Mouse (Mus musculus) liver, adult (tissue): ENCODE measurements around the gene Hand2.

ENCODE experiments used
- GATA4 ChIP-seq: IDR thresholded peaks from 2 replicates; pipeline ENCODE4 v1.6.1; 2014; ENCODE audit warnings: mild to moderate bottlenecking, low read length; ENCODE audit not compliant: insufficient replicate concordance

The Hand2 gene

DNA sequence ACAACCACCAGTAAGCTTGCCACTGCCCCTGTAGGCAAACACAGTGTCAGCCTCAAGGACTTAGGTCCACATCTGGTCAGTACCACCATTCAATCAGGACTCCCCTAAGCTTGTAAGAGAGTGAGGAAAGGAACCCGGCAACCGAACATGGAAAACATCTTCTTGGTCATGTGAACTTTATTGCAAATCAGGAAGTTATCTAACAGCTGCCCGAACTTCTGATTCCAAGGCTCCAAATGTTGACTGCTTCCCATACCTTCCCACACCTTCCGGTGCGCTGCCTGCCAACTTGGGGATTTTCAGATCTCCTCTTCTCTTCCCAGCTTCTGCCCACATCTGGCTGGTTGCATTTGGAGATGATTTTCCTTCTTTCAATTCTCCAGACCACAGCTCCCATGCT lies 26.4 kb downstream of the Hand2 start:
- TF ChIP-seq GATA4 = no peak

DNA sequence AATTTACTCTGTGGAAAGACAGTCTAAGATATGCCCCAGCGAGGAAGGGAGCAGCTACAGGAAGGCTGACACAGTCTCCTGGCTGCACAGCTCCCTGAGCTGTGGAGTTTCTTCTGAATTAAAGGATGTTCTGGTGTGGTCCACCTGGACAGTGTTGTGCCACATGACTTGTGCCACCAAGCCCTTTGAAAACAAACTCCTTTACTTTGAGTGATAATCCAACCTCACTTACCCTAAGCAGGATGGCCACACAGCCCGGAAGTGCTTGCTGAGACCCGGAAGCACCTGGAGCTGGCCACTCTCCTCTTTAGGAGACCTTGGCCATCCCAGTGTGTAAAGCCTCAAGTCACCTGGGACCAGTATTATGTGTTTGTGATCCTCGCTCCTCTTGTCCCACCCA lies 27.5 kb downstream of the Hand2 start:
- no peak for TF ChIP-seq GATA4

DNA sequence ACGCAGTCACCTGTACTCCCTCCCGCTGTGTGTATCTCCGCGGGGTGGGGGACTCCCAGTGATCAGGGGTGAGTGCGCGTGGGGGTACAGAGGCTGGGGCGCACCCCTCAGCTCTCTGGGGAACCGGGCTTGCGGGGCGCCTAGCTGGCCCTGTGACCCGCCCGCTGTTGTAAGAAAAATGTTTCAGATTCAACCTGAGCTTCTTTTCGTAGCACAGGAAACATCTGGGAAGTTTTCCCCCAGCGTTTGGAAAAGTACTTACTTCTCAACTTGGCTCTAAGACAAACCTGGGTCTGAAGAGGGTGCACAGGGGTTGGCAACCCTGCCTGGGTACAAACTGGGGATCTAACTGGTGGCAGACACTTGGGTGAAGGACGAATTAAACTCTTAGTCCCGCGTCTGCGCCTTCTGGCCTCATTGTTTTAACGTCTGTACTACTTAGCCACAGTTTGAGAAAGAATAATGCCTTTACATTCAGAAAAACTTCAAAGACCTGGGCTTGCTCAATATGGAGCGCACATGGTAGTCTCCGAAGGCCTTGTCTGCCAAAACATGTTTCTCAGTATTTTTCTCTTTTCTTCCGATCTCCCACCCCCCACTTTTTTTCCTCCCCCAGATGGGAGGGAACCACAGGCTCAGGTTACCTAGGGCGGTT lies 28.2 kb downstream of the Hand2 start:
- TF ChIP-seq GATA4 = no peak

DNA sequence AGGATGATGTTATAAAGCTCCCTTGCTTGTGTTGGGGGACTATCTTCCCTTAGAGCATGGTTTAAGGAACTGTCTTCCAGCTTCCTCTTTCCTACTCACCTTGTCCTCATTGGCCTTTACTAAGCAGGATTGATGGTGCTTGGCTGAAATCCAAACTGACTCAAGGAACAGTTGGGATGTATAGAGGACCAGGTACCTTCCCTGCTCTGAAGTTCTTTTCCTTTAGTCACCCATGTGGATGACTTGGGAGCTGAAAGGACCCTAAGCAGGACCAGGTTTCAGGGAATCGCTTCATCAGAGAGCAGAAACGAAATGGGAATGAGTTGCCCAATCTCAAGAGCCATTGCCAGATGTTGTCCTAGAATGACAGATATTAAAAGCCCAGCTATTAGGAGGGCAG lies 31.1 kb downstream of the Hand2 start:
- TF ChIP-seq GATA4 = no peak

DNA sequence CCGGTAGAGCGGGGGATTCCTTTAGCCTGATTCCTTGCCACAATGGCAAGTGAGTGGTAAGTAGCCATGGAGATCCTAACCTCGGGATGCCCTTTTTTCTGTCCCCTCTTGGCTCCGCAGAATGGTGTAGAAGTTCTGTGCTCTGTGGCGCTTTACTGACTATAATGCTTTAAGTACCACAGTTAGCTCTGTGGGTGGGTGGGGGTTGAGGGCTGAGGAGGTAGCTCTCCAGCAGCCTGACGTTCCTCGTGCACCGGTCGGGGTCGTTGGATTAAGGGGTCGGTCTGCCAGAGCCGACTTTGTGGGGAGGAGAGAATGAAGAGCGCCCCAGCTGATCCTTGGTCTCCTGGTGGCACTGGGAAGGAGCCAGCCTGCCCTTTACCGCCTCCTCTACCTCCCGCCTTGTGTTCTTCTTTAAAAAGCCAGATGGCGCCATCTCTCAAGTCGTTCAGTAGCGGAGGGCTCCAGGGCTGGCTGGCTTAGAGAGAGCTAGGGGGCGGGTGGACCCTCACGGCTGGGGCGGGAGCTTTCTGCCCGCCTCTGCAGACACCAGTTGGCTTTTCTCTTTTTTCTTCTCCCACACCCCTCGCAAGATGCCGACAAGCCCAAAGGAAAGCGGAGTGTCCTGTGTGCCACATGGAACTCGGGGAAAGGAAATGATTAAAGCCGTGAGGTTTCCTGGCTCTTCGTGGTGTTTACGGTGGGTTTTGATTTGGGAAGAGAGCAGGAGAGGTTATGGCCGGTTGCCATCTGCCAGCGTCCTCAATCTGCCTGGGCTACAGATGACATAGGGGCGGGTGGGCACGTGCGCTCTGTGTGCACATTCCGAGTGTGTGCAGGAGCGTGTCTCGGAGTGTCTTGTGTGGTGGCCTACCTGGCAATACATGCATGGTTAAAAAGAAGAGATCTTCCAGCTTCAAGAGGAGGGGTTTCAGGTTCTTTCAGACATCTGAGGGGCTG lies 32.8 kb downstream of the Hand2 start:
- TF ChIP-seq GATA4 = no peak

DNA sequence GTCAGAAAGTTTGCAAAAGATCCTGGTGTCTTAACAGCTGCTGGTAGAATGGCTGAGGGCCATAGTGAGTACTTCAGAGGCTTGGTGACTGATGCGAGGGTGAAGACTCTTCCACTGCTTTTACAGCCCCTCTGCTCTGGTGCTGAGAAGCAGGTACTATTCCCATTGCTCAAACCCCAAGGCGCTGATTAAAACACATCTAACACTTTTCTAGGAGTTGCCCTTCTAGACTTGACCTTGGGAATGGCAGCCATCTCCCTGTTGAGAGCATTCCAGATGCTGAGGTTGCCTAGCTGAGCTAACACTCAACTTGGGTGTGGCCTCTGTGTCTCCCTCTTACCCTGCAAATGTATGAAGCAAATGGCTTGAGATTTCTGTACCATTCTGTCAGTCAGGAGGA lies 34.1 kb downstream of the Hand2 start:
- no peak for TF ChIP-seq GATA4

DNA sequence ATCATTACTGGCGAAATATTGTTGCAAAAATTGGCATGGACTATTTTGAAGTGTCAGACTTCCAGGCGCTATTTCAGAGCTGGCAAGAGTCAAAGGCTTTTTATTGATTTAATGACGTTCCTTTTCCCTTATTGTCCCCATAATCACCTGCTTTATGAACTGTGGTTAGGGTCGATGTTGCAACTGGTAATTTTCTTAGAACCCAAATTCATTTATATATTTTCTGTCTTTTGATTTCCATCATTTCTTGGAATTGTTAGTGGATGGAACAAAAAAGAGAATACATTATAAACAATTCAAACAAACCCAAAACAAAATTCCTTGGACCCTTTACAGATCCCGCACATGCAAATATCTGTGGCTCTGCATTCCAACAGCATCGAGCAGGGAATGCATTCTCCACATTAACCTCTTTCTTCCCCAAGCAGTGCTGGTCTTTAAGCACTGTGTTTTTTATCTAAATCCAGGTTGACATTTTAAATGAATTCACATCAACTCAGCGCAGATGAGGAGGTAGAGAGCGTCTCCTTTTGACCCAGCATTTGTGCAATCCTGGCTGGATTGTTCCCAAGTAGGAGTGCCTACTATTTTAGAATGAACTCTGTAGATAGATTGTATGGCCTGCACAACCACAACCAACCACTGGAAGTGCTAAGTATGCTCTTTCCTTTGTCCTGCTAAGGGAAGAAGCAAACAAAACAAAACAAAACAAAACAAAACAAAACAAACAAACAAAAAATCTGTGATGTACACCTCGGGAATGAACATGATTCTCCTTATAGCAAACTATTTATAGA lies 35.9 kb downstream of the Hand2 start:
- no peak for TF ChIP-seq GATA4

DNA sequence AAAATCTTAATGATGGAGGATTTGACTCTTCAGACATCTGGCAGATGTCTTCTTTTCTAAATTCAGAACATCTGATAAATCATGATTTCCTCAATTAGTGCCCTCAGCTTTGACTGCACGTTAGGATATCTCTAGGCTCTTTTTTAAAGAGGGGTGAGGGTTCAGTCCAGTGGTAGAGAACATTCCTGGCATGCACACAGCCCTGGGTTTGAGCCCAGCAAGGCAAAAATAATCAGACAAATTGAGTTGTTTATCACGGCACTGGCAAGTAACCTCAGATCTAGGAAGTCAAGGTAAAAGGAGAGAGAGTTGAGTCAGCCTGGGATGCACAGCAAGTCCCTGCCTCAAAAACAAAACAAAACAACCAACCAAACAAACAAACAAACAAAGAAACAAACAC lies 39.7 kb downstream of the Hand2 start:
- no peak for TF ChIP-seq GATA4

DNA sequence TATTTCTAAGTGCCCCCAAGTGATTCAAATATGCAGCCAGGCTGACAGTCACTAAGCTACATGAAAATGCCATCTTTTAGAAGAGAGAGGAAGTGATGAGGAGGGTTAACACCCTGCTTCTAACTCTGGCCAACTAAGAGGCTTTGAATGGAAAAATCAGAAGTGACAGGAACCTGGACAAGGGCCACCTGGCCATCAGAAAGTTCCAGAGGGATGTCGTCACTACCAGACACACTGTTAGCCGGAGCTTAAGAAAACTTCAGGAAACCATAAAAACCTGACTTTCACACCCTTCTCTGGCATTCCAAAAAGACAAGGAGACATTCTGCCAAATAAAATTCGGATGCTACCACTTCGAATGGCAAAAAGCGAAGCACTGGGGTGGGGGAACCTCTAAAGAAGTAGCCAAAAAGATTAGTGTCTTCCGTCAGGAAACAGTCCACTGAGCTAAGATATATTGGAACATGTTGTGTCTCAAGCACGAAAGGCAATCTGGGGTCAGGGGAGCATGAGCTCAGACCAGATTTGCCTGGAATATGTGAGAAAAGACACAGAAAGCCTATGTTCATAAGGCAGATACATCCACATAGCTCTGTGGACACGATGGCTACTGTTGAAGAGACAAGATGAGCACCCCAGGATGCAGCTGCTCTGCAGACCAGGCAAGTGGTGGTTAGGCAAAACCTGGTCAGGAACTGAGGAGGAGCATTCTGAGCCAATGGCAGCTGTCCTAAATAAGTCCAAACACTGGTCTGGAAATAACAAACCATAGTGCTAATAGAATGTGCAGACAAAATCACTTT lies 40.4 kb downstream of the Hand2 start:
- no peak for TF ChIP-seq GATA4

DNA sequence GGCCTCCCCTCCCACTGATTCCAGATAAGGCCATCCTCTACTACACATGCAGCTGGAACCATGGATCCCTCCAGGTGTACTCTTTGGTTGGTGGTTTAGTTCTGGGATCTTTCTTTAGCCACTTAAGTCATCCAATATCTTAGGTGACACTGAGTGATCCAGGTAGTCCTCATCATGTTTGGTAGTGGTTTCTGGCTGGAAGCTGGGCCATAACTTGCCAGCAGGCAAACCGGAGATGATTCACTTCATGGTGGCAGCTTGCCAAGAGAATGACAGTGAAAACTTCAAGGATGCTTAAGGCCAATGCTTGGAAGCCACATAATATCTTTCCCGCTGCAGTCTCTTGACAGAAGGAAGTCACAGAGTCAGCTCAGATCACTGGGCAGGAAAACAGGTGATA lies 42.1 kb downstream of the Hand2 start:
- TF ChIP-seq GATA4 = no peak

DNA sequence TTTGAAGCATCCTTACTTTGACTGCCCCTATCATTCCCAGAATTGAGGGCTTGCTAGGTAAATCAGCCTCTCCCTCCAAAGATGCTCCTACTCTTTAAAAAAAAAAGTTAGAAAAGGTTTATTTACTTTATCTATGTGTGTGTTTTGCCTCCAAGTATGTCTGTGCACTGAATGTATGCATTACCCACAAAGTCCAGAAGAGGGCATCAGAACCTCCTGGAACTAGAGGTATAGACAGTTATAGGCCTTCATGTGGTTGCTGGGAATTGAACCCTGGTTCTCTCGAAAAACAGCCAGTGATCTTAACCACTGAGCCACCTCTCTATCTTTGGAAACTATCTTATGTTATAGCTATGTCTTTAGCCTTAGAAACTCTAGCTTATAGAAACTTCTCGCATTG lies 53.3 kb downstream of the Hand2 start:
- TF ChIP-seq GATA4 = no peak
